ENCODE assay signal across 8 mouse cellular contexts in genomic region chr6:31370550-31371061, GRCm38 (mm10). TPM values are rescaled to one million over a fixed set of nuclear protein-coding genes. Genes with fewer than 3 reads are reported as not detected.
DNase-seq lines count a peak whose midpoint lies in the region; ATAC-seq lines count a peak whose summit lies in the region.

No protein-coding gene starts in this region.

- intact Hi-C loops in heart, postnatal 36 days (cut with DNase I), result loop anchor here (2.0 to 5.0 kb wide), 3 partner anchors 28 to 154 kb away; partner anchors contain the start of gene Mkln1

- ATAC-seq in cerebellum, adult (ENCODE audit: insufficient number of reproducible peaks, low FRiP score, low TSS enrichment), result peak; percentile 36; the same call in 1 of the 2 replicates

- DNase-seq in cerebellum, postnatal 36 days, result no peak
- DNase-seq in ovary, postnatal 36 days (ENCODE audit: low spot score), result peak; percentile 11
- no peak for DNase-seq in ovary, postnatal 10 days (ENCODE audit: low spot score)
- peak; percentile 59 to 63 for DNase-seq in heart, postnatal 36 days
- peak; percentile 30 for DNase-seq in skeletal muscle tissue, adult 2 months (ENCODE audit: low read depth, low spot score)
- DNase-seq in spleen, postnatal 14 days (ENCODE audit: low spot score in 2 of 2), result no peak
- no peak for DNase-seq in MN1 (ENCODE audit: low spot score)

RNA-seq across cellular contexts. Expression of gene Mkln1, which starts 27.9 kb away (rescaled TPM):
- total RNA-seq in heart, postnatal 36 days (2021), result 100 to 1,000 TPM; 160 to 171 TPM

Comparison
In these comparisons a context has a peak if more than half of its experiments do, and no peak if none do; other contexts are left out.
1. DNase-seq: peak in ovary, postnatal 36 days (single experiment), heart, postnatal 36 days (2 of 2) and skeletal muscle tissue, adult 2 months (single experiment); none in cerebellum, postnatal 36 days (0 of 2), ovary, postnatal 10 days (single experiment), spleen, postnatal 14 days (0 of 2) and MN1 (single experiment).